Mouse (Mus musculus) limb, embryonic 11.5 days (tissue): Measurements from ENCODE around the gene Nkiras2. TPM values are rescaled to one million over a fixed set of nuclear protein-coding genes. Genes with fewer than 3 reads are reported as not detected.

Experiments used
- ATAC-seq: fragments of 200-750 bp; cut with Nextera tagmentation; 2 replicates; pipeline ENCODE4 v1.8.0; 2017; ENCODE audit warnings: low read depth; ENCODE audit not compliant: insufficient number of reproducible peaks, low FRiP score, low TSS enrichment
- DNase-seq: peaks from one replicate; pipeline ENCODE4 v3.0.0-alpha.2; 2015; ENCODE audit warnings: low spot score
- H3K27ac ChIP-seq: fragments of 300-500 bp; sonication (generic); replicated peaks from 2 replicates; pipeline ENCODE4 v1.5.1; 2014; ENCODE audit warnings: low read depth, mild to moderate bottlenecking, low read length
- H3K27me3 ChIP-seq: fragments of 300-500 bp; sonication (generic); 2 replicates; pipeline ENCODE4 v1.6.1; 2014; ENCODE audit warnings: mild to moderate bottlenecking, low read length, mixed read lengths; ENCODE audit not compliant: control insufficient read depth, insufficient read depth
- H3K36me3 ChIP-seq: fragments of 300-500 bp; sonication (generic); 2 replicates; pipeline ENCODE4 v1.6.1; 2014; ENCODE audit warnings: mild to moderate bottlenecking, low read length, moderate library complexity, mixed read lengths; ENCODE audit not compliant: control insufficient read depth, insufficient read depth
- H3K4me1 ChIP-seq: fragments of 300-500 bp; sonication (generic); 2 replicates; pipeline ENCODE4 v1.6.1; 2014; ENCODE audit warnings: low read length, mixed read lengths; ENCODE audit not compliant: control insufficient read depth, insufficient read depth
- H3K4me2 ChIP-seq: fragments of 300-500 bp; sonication (generic); 2 replicates; pipeline ENCODE4 v1.6.1; 2014; ENCODE audit warnings: low read depth, mild to moderate bottlenecking, moderate library complexity; ENCODE audit not compliant: severe bottlenecking
- H3K4me3 ChIP-seq: fragments of 300-500 bp; sonication (generic); 2 replicates; pipeline ENCODE4 v1.5.1; 2014; ENCODE audit warnings: low read depth, low read length
- H3K9ac ChIP-seq: fragments of 300-500 bp; sonication (generic); 2 replicates; pipeline ENCODE4 v1.6.1; 2014; ENCODE audit warnings: mild to moderate bottlenecking, low read length
- H3K9me3 ChIP-seq: fragments of 300-500 bp; sonication (generic); 2 replicates; pipeline ENCODE4 v1.6.1; 2016; ENCODE audit warnings: low read length; ENCODE audit not compliant: control insufficient read depth
- WGBS: fragments of 180-500 bp; shearing (Covaris S2); extraction: QIAGEN DNeasy Blood & Tissue Kit; methylation state at CpG from one replicate; pipeline ENCODE4 v1.1.7; 2014; 5-methylcytosine and 5-hydroxymethylcytosine counted together
- polyA plus RNA-seq: library from polyadenylated mRNA; unstranded; fragments of >200 nt; fragmentation: Nextera tagmentation; extraction: Ambion mirVana; gene quantifications from 2 replicates; pipeline ENCODE4 v1.2.1, GENCODE M21; 2014

Nkiras2 gene
- polyA plus RNA-seq, 1 experiment from 2014 or later: 90.2 TPM

DNA sequence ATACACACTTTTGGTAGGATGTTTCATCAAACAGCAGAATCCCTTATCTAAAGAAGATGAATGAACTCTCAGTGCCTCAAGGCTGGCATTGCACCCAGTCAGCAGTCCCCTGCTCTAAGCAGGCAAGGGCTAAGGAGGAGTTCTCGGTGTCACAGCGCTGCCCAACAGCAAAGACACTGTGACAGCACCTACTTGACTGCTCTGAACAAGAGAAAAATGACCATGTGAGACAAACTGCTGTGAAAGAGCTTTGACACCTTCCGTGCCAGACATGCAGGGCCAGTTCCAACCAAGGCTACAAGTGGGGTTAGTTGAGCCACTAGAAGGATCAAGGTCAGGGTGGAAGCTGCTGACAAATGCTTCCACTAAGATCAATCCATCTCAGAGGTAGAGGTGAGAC, 33.9 kb upstream of the Nkiras2 start:
- H3K27me3 ChIP-seq: no peaks in the 10 kb centered on the region
- ATAC-seq: no peak
- DNase-seq: no peak
- H3K4me3 ChIP-seq: no peak overlapping the region
- 95% methylated on average over 3 of the region's 3 CpGs for WGBS
- H3K4me1 ChIP-seq: no peaks in the 10 kb centered on the region
- H3K27ac ChIP-seq: no peak overlapping the region
- peaks cover 55% of the 10 kb centered on the region for H3K36me3 ChIP-seq
- H3K4me2 ChIP-seq: no peak overlapping the region
- no peak overlapping the region for H3K9ac ChIP-seq
- no peaks in the 10 kb centered on the region for H3K9me3 ChIP-seq

- Histone ChIP-seq H3K27me3 (no peaks in the 10 kb centered on the region), H3K9me3 (no peaks in the 10 kb centered on the region), H3K4me3 (no peak overlapping the region), H3K4me2 (no peak overlapping the region), H3K9ac (no peak overlapping the region), H3K4me1 (no peaks in the 10 kb centered on the region), H3K36me3 (peaks cover 52% of the 10 kb centered on the region), H3K27ac (no peak overlapping the region)
- WGBS: 95% methylated on average over 2 of the region's 2 CpGs
- DNase-seq (no peak), ATAC-seq (no peak)
These were observed 30.6 kb upstream of the Nkiras2 start for GRCm38 (mm10) chr11:100588462-100588861.

GRCm38 (mm10) chr11:100592346-100593046, 26.5 kb upstream of the Nkiras2 start:
- H3K36me3 ChIP-seq: peaks cover 34% of the 10 kb centered on the region
- H3K4me3 ChIP-seq: no peak overlapping the region
- 90% methylated on average over 11 of the region's 11 CpGs for WGBS
- DNase-seq: no peak
- no peaks in the 10 kb centered on the region for H3K27me3 ChIP-seq
- H3K27ac ChIP-seq: no peak overlapping the region
- no peak for ATAC-seq
- no peak overlapping the region for H3K9ac ChIP-seq
- H3K4me1 ChIP-seq: no peaks in the 10 kb centered on the region
- no peak overlapping the region for H3K4me2 ChIP-seq
- no peaks in the 10 kb centered on the region for H3K9me3 ChIP-seq

DNA sequence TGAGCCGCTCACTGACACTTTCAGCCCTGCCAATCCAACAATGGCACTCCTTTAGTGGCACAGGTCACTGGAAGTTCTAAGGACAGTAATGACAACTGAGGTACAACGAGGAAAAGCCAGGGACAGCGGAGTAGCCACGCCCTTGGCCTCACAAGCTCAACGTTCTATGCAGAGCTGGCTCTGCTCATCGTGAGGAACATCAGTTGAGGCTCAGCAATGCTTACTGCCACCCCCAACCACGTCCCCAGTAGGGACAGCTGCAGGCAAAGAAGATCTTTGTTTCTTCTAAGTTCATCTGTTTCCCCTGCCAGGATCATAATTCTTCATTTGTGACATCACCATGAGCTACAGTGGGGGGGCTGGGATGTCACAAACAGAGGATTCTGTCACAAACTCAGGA, 24.4 kb upstream of the Nkiras2 start:
- H3K36me3 ChIP-seq: peaks cover 38% of the 10 kb centered on the region
- 92% methylated on average over 7 of the region's 7 CpGs for WGBS

DNA sequence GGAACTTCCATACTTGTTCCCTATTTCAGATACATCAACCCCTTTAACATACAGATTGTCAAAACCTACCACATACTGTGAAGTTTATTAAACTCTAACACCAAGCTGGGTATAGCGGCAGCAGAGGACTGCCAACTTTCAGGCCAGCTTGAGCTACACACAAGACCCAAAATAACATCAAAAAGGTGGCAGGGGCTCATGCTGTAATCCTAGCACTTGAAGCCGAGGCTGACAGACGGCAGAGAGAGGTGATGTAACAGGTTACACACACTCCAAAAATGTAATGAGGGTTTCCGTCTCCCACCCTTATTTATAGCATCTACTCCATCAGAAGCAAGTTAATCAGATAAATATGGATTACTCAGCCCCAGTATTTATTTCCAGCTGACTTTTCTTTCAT, 23.5 kb upstream of the Nkiras2 start:
- WGBS: 83% methylated on average over 4 of the region's 4 CpGs
- Histone ChIP-seq H3K4me2 (no peak overlapping the region), H3K27me3 (no peaks in the 10 kb centered on the region), H3K9me3 (no peaks in the 10 kb centered on the region), H3K9ac (no peak overlapping the region), H3K4me3 (no peak overlapping the region), H3K27ac (no peak overlapping the region), H3K36me3 (peaks cover 34% of the 10 kb centered on the region), H3K4me1 (no peaks in the 10 kb centered on the region)
- ATAC-seq (no peak), DNase-seq (no peak)

More for the DNA sequence above, 24.4 kb upstream of the Nkiras2 start:
- Histone ChIP-seq H3K4me2 (no peak overlapping the region), H3K27me3 (no peaks in the 10 kb centered on the region), H3K9me3 (no peaks in the 10 kb centered on the region), H3K4me1 (no peaks in the 10 kb centered on the region), H3K9ac (no peak overlapping the region), H3K4me3 (no peak overlapping the region), H3K27ac (no peak overlapping the region)
- ATAC-seq (no peak), DNase-seq (no peak)

DNA sequence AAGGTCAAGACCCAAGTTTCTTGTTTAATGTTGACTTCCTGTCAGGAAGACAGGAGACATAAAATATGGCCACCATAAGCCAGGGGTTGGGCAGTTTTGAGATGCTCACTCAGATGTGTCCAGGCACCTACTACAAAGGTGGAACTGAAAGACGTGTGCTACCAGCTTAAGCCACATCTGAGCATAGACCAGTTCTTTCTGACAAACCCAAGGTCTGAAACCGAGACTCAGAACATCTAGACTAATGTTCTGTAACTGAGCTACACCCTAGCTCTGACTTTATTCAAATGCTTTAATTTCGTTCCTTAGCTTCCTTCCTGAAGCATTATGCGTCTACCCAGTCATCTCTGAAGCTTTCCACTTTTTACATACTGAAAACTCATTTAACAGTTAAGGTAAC, 21.0 kb upstream of the Nkiras2 start:
- DNase-seq: no peak
- Histone ChIP-seq H3K27ac (no peak overlapping the region), H3K4me1 (no peaks in the 10 kb centered on the region), H3K4me3 (no peak overlapping the region), H3K9ac (no peak overlapping the region), H3K36me3 (peaks cover 30% of the 10 kb centered on the region), H3K4me2 (no peak overlapping the region), H3K9me3 (no peaks in the 10 kb centered on the region), H3K27me3 (no peaks in the 10 kb centered on the region)
- 80% methylated on average over 4 of the region's 4 CpGs for WGBS
- no peak for ATAC-seq

- Histone ChIP-seq H3K4me2 (no peak overlapping the region), H3K36me3 (peaks cover 28% of the 10 kb centered on the region), H3K9ac (no peak overlapping the region), H3K27me3 (no peaks in the 10 kb centered on the region), H3K27ac (no peak overlapping the region), H3K4me3 (no peak overlapping the region), H3K9me3 (no peaks in the 10 kb centered on the region), H3K4me1 (no peaks in the 10 kb centered on the region)
- ATAC-seq: no peak
- WGBS: 92% methylated on average over 3 of the region's 3 CpGs
- DNase-seq: no peak
These were observed 17.7 kb upstream of the Nkiras2 start for GRCm38 (mm10) chr11:100601372-100601771.

DNA sequence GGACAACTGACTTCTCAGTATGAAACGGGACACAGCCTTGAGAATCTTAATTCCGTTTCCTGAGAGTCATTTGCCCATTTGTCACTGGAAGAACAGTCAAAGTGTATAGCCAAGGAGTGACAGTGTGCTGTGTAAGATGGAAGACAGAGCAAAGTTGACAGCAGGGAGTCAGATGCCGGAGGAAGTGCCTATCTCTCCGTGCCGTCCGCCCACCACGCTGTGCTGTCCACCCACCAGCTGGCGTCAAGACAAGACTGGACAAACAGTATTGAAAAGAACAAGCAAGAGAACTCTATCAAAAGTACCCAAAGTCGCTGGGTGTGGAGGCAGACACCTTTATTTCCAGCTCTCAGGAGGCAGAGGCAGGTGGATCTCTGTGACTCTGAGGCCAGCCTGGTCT, 15.9 kb upstream of the Nkiras2 start:
- H3K27me3 ChIP-seq: no peaks in the 10 kb centered on the region
- H3K27ac ChIP-seq: no peak overlapping the region
- no peak overlapping the region for H3K4me2 ChIP-seq
- ATAC-seq (no peak), DNase-seq (no peak)
- H3K4me3 ChIP-seq: no peak overlapping the region
- no peaks in the 10 kb centered on the region for H3K9me3 ChIP-seq
- H3K4me1 ChIP-seq: no peaks in the 10 kb centered on the region
- H3K9ac ChIP-seq: no peak overlapping the region
- 90% methylated on average over 9 of the region's 9 CpGs for WGBS
- H3K36me3 ChIP-seq: peaks cover 15% of the 10 kb centered on the region

- no peak for DNase-seq
- H3K36me3 ChIP-seq: peaks cover 10% of the 10 kb centered on the region
- no peak overlapping the region for H3K9ac ChIP-seq
- H3K27me3 ChIP-seq: no peaks in the 10 kb centered on the region
- no peaks in the 10 kb centered on the region for H3K4me1 ChIP-seq
- H3K4me3 ChIP-seq: no peak overlapping the region
- H3K27ac ChIP-seq: no peak overlapping the region
- no peak for ATAC-seq
- 87% methylated on average over 8 of the region's 8 CpGs for WGBS
- H3K4me2 ChIP-seq: no peak overlapping the region
- H3K9me3 ChIP-seq: no peaks in the 10 kb centered on the region
These were observed 15.2 kb upstream of the Nkiras2 start for GRCm38 (mm10) chr11:100603813-100604212.
